Mouse (Mus musculus) left cerebral cortex, postnatal 4 days (tissue): ENCODE data around the gene Utrn. TPM values are rescaled to one million over a fixed set of nuclear protein-coding genes. Genes with fewer than 3 reads are reported as not detected.

Experiments used
- DNase-seq: peaks from one replicate; pipeline ENCODE4 v3.0.0-alpha.2; 2022
- intact Hi-C: fragments of 180-260 bp; cut with DNase I; formaldehyde crosslinking; loops from one replicate; pipeline ENCODE4 v1.15.1; 2025
- total RNA-seq, 2 experiments: library from RNA; stranded (reverse); gene quantifications; 2 replicates each; pipeline ENCODE4 v1.2.3; 2021

The Utrn gene
- total RNA-seq, result 10 to 100 TPM; 32.1 to 34.6 TPM

- DNase-seq, result peak; percentile 79
- intact Hi-C loops, result no loop called here
Measured at GRCm38 (mm10) chr10:12869029-12869671, at the start of gene Utrn. Utrn (minus strand) TSS chr10:12869365.

- no peak for DNase-seq
- intact Hi-C loops, result no loop called here
Measured at GRCm38 (mm10) chr10:12917626-12918025, 48.5 kb upstream of the Utrn start.

- intact Hi-C loops, result no loop called here
- DNase-seq, result no peak
Measured at GRCm38 (mm10) chr10:12916376-12916775, 47.2 kb upstream of the Utrn start.

GRCm38 (mm10) chr10:12915826-12916225 is 46.7 kb upstream of the Utrn start:
- no peak for DNase-seq
- intact Hi-C loops, result no loop called here

GRCm38 (mm10) chr10:12914203-12914602 is 45.0 kb upstream of the Utrn start:
- no peak for DNase-seq

GRCm38 (mm10) chr10:12911981-12912530 is 42.9 kb upstream of the Utrn start:
- peak; percentile 37 for DNase-seq
- intact Hi-C loops, result no loop called here

More at GRCm38 (mm10) chr10:12914203-12914602, 45.0 kb upstream of the Utrn start:
- intact Hi-C loops, result no loop called here

GRCm38 (mm10) chr10:12911451-12911850 is 42.3 kb upstream of the Utrn start:
- intact Hi-C loops, result no loop called here
- no peak for DNase-seq

GRCm38 (mm10) chr10:12909891-12910290 is 40.7 kb upstream of the Utrn start:
- no peak for DNase-seq
- intact Hi-C loops, result no loop called here

- DNase-seq, result no peak
- intact Hi-C loops, result no loop called here
Measured at GRCm38 (mm10) chr10:12909179-12909578, 40.0 kb upstream of the Utrn start.

- DNase-seq, result no peak
- intact Hi-C loops, result no loop called here
Measured at GRCm38 (mm10) chr10:12904140-12904528, 35.0 kb upstream of the Utrn start.

- intact Hi-C loops, result no loop called here
- no peak for DNase-seq
Measured at GRCm38 (mm10) chr10:12903440-12904139, 34.4 kb upstream of the Utrn start.

GRCm38 (mm10) chr10:12899901-12900300 is 30.7 kb upstream of the Utrn start:
- intact Hi-C loops, result no loop called here
- peak; percentile 22 for DNase-seq

GRCm38 (mm10) chr10:12893339-12893738 is 24.2 kb upstream of the Utrn start:
- no peak for DNase-seq
- intact Hi-C loops, result no loop called here

GRCm38 (mm10) chr10:12888373-12888772 is 19.2 kb upstream of the Utrn start:
- DNase-seq, result no peak
- intact Hi-C loops, result no loop called here

GRCm38 (mm10) chr10:12887792-12888191 is 18.6 kb upstream of the Utrn start:
- intact Hi-C loops, result no loop called here
- no peak for DNase-seq

GRCm38 (mm10) chr10:12884308-12884948 is 15.3 kb upstream of the Utrn start:
- intact Hi-C loops, result no loop called here

GRCm38 (mm10) chr10:12881911-12882310 is 12.7 kb upstream of the Utrn start:
- no peak for DNase-seq
- intact Hi-C loops, result no loop called here

More at GRCm38 (mm10) chr10:12884308-12884948, 15.3 kb upstream of the Utrn start:
- no peak for DNase-seq

GRCm38 (mm10) chr10:12879313-12879695 is 10.1 kb upstream of the Utrn start:
- intact Hi-C loops, result no loop called here
- DNase-seq, result no peak

- DNase-seq, result no peak
- intact Hi-C loops, result no loop called here
Measured at GRCm38 (mm10) chr10:12878661-12879312, 9.6 kb upstream of the Utrn start.

- no peak for DNase-seq
- intact Hi-C loops, result no loop called here
Measured at GRCm38 (mm10) chr10:12876426-12876825, 7.3 kb upstream of the Utrn start.

GRCm38 (mm10) chr10:12875410-12875809 is 6.2 kb upstream of the Utrn start:
- no peak for DNase-seq
- intact Hi-C loops, result no loop called here
